Mouse (Mus musculus) stomach, embryonic 16.5 days (tissue): ENCODE results near the gene Fbxo27. TPM values are rescaled to one million over a fixed set of nuclear protein-coding genes. Genes with fewer than 3 reads are reported as not detected.

Experiments
- ATAC-seq: fragments of 200-750 bp; cut with Nextera tagmentation; 2 replicates; pipeline ENCODE4 v1.8.0; 2017; ENCODE audit warnings: moderate number of reproducible peaks, moderate TSS enrichment; ENCODE audit not compliant: insufficient read depth, low FRiP score
- H3K27ac ChIP-seq: fragments of 300-500 bp; sonication (generic); 2 replicates; pipeline ENCODE4 v1.5.1; 2014; ENCODE audit warnings: low read length
- H3K27me3 ChIP-seq: fragments of 300-500 bp; sonication (generic); 2 replicates; pipeline ENCODE4 v1.6.1; 2014; ENCODE audit warnings: low read length, control low read depth, mixed read lengths; ENCODE audit not compliant: control insufficient read depth, insufficient read depth
- H3K36me3 ChIP-seq: fragments of 300-500 bp; sonication (generic); 2 replicates; pipeline ENCODE4 v1.6.1; 2014; ENCODE audit warnings: low read length; ENCODE audit not compliant: control insufficient read depth, insufficient read depth
- H3K4me1 ChIP-seq: fragments of 300-500 bp; sonication (generic); 2 replicates; pipeline ENCODE4 v1.6.1; 2014; ENCODE audit warnings: low read length, control low read depth, mixed read lengths; ENCODE audit not compliant: control insufficient read depth, insufficient read depth
- H3K4me2 ChIP-seq: fragments of 300-500 bp; sonication (generic); 2 replicates; pipeline ENCODE4 v1.6.1; 2014; ENCODE audit warnings: low read depth, low read length, mixed read lengths
- H3K4me3 ChIP-seq: fragments of 300-500 bp; sonication (generic); replicated peaks from 2 replicates; pipeline ENCODE4 v1.5.1; 2014; ENCODE audit warnings: mild to moderate bottlenecking, low read length
- H3K9ac ChIP-seq: fragments of 300-500 bp; sonication (generic); 2 replicates; pipeline ENCODE4 v1.6.1; 2014; ENCODE audit warnings: low read length
- H3K9me3 ChIP-seq: fragments of 300-500 bp; sonication (generic); replicated peaks from 2 replicates; pipeline ENCODE4 v1.6.1; 2016; ENCODE audit warnings: low read length, control low read depth; ENCODE audit not compliant: control insufficient read depth
- WGBS: fragments of 180-500 bp; shearing (Covaris S2); extraction: QIAGEN DNeasy Blood & Tissue Kit; methylation state at CpG from one replicate; pipeline ENCODE4 v1.1.7; 2014; 5-methylcytosine and 5-hydroxymethylcytosine counted together
- polyA plus RNA-seq: library from polyadenylated mRNA; unstranded; fragments of >200 nt; fragmentation: Nextera tagmentation; extraction: Ambion mirVana; gene quantifications from 2 replicates; pipeline ENCODE4 v1.2.1, GENCODE M21; 2015

The Fbxo27 gene
- polyA plus RNA-seq, 1 experiment from 2014 or later = 3.8 TPM

GRCm38 (mm10) chr7:28732341-28733142 is 39.9 kb downstream of the Fbxo27 start:
- 0 out of 2 replicates have a peak, but pooled peaks cover 5% of the 10 kb centered on the region for H3K36me3 ChIP-seq
- H3K27me3 ChIP-seq = no peaks in the 10 kb centered on the region
- peak overlapping the region; percentile 84 for H3K4me2 ChIP-seq
- WGBS = 3% methylated on average over 58 of the region's 58 CpGs
- no peak overlapping the region for H3K27ac ChIP-seq
- ATAC-seq = peak; percentile 91
- H3K9ac ChIP-seq = peak overlapping the region; percentile 58
- H3K4me3 ChIP-seq = peak overlapping the region; percentile 53
- H3K9me3 ChIP-seq = peaks cover 10% of the 10 kb centered on the region; the same call in 1 of the 2 replicates
- peaks cover 6% of the 10 kb centered on the region for H3K4me1 ChIP-seq

- Histone ChIP-seq H3K27me3 (no peaks in the 10 kb centered on the region), H3K27ac (no peak overlapping the region), H3K4me1 (peaks cover 6% of the 10 kb centered on the region), H3K4me3 (peak overlapping the region; percentile 53), H3K4me2 (peak overlapping the region; percentile 84), H3K9ac (peak overlapping the region; percentile 58; the same call in 1 of the 2 replicates), H3K9me3 (peaks cover 10% of the 10 kb centered on the region; the same call in 1 of the 2 replicates), H3K36me3 (peaks cover 11% of the 10 kb centered on the region; the same call in 1 of the 2 replicates)
- WGBS = 22% methylated on average over 11 of the region's 11 CpGs
- ATAC-seq = no peak; the same call in 1 of the 2 replicates
These were observed 40.6 kb downstream of the Fbxo27 start for GRCm38 (mm10) chr7:28733211-28733610.

- no peak overlapping the region for H3K4me3 ChIP-seq
- H3K9me3 ChIP-seq = peaks cover 10% of the 10 kb centered on the region; the same call in 1 of the 2 replicates
- ATAC-seq = no peak
- H3K27ac ChIP-seq = no peak overlapping the region
- H3K4me2 ChIP-seq = no peak overlapping the region
- H3K4me1 ChIP-seq = peaks cover 7% of the 10 kb centered on the region
- WGBS = 75% methylated on average over 6 of the region's 6 CpGs
- H3K27me3 ChIP-seq = no peaks in the 10 kb centered on the region
- no peak overlapping the region for H3K9ac ChIP-seq
- H3K36me3 ChIP-seq = peaks cover 14% of the 10 kb centered on the region; the same call in 1 of the 2 replicates
These were observed 43.1 kb downstream of the Fbxo27 start for GRCm38 (mm10) chr7:28735701-28736100.

GRCm38 (mm10) chr7:28739829-28740228 is 47.2 kb downstream of the Fbxo27 start:
- no peak overlapping the region for H3K27ac ChIP-seq

GRCm38 (mm10) chr7:28740949-28741348 is 48.3 kb downstream of the Fbxo27 start:
- H3K27ac ChIP-seq = peak overlapping the region; percentile 46; the same call in 1 of the 2 replicates
- peak overlapping the region; percentile 79 for H3K9ac ChIP-seq
- peaks cover 14% of the 10 kb centered on the region; the same call in 1 of the 2 replicates for H3K36me3 ChIP-seq
- peak overlapping the region; percentile 79 for H3K4me2 ChIP-seq
- H3K9me3 ChIP-seq = no peaks in the 10 kb centered on the region
- H3K27me3 ChIP-seq = no peaks in the 10 kb centered on the region
- ATAC-seq = no peak
- H3K4me3 ChIP-seq = peak overlapping the region; percentile 75
- peaks cover 7% of the 10 kb centered on the region; the same call in 1 of the 2 replicates for H3K4me1 ChIP-seq
- 26% methylated on average over 9 of the region's 9 CpGs for WGBS

More at GRCm38 (mm10) chr7:28739829-28740228, 47.2 kb downstream of the Fbxo27 start:
- Histone ChIP-seq H3K4me1 (peaks cover 7% of the 10 kb centered on the region; the same call in 1 of the 2 replicates), H3K4me2 (no peak overlapping the region), H3K4me3 (no peak overlapping the region), H3K36me3 (peaks cover 14% of the 10 kb centered on the region; the same call in 1 of the 2 replicates), H3K27me3 (no peaks in the 10 kb centered on the region), H3K9me3 (no peaks in the 10 kb centered on the region), H3K9ac (no peak overlapping the region)
- WGBS = 94% methylated on average over 21 of the region's 21 CpGs
- no peak for ATAC-seq

GRCm38 (mm10) chr7:28741368-28741708 is 48.7 kb downstream of the Fbxo27 start:
- H3K9me3 ChIP-seq = no peaks in the 10 kb centered on the region
- peak overlapping the region; percentile 79 for H3K9ac ChIP-seq
- ATAC-seq = 0 out of 2 replicates have a peak, but pooled peaks have one; percentile 0
- no peaks in the 10 kb centered on the region for H3K27me3 ChIP-seq
- H3K36me3 ChIP-seq = peaks cover 14% of the 10 kb centered on the region; the same call in 1 of the 2 replicates
- H3K4me1 ChIP-seq = peaks cover 7% of the 10 kb centered on the region; the same call in 1 of the 2 replicates
- H3K4me3 ChIP-seq = peak overlapping the region; percentile 75
- H3K27ac ChIP-seq = peak overlapping the region; percentile 46
- under 1% methylated on average over 13 of the region's 13 CpGs for WGBS
- H3K4me2 ChIP-seq = peak overlapping the region; percentile 79

- Histone ChIP-seq H3K9ac (peak within 1 kb of the TSS; percentile 86), H3K36me3 (peaks cover 14% of the 10 kb centered on the region; the same call in 1 of the 2 replicates), H3K9me3 (no peaks in the 10 kb centered on the region), H3K27ac (peak within 1 kb of the TSS; percentile 82), H3K27me3 (no peaks in the 10 kb centered on the region), H3K4me2 (peak within 1 kb of the TSS; percentile 79), H3K4me3 (peak within 1 kb of the TSS; percentile 75), H3K4me1 (peaks cover 7% of the 10 kb centered on the region; the same call in 1 of the 2 replicates)
- ATAC-seq = peak; percentile 97
- 0% methylated on average over 39 of the region's 39 CpGs for WGBS
These were observed 49.2 kb downstream of the Fbxo27 start, which contains the start of the genes Mrps12 and Sars2 for GRCm38 (mm10) chr7:28741709-28742438. TSS of gene Mrps12 (minus strand) at chr7:28741820. TSS of gene Sars2 (plus strand) at chr7:28741992.
